Mouse (Mus musculus): ENCODE measurements around the gene Gm42957.

DNA sequence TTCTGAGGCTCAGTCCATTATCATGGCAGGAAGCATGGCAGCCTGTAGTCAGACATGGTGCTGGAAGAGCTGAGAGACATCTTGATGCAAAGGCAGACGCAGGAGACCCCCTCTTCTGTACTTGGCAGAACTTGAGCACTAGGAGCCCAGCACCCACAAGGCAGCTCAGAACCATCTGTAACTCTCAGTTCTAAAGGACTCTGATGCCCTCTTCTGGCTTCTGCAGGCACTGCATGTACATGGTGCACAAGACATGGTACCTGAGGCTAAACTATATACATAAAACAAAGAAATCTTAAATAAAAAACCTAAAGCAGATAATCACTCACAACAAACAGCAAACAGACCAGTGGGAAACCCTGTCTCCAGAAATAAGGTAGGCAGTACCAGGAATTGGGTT lies 3.9 kb downstream of the Gm42957 start:
- peak; percentile 61 for TF ChIP-seq CTCF (IDR thresholded peaks at IDR 0.05; ENCODE audit: extremely low read depth, insufficient read depth, low read length)
- TF ChIP-seq POLR2A (IDR thresholded peaks at IDR 0.05; ENCODE audit: extremely low read depth, insufficient read depth, low read length) = no peak
